Mouse (Mus musculus): ENCODE data around the gene Hus1.

GRCm38 (mm10) chr11:9018491-9019267, 7.7 kb upstream of the Hus1 start:
- no peak for TF ChIP-seq CTCF (IDR thresholded peaks at IDR 0.05; ENCODE audit: low read depth, low read length)
- TF ChIP-seq POLR2A (IDR thresholded peaks at IDR 0.05; ENCODE audit: borderline replicate concordance, low read depth, low read length), result no peak
